Mouse (Mus musculus): ENCODE measurements around the gene Olfr203. TPM values are rescaled to one million over a fixed set of nuclear protein-coding genes. Genes with fewer than 3 reads are reported as not detected.
"Not testable (repeated sequence)": the region's sequence is repeated elsewhere in the genome, so short reads cannot be mapped to it uniquely, and the experiment has no call there.

Gene Olfr203
- polyA plus RNA-seq, 1 experiment, result not detected

- no peak within 1 kb of the TSS for H3K4me3 ChIP-seq (ENCODE audit: control insufficient read depth, insufficient read depth, low read length)
Measured at GRCm38 (mm10) chr16:59318148-59318547, 19.5 kb downstream of the Olfr203 start, which contains the start of gene Olfr204. Gene Olfr204 (minus strand): TSS chr16:59318248.

GRCm38 (mm10) chr16:59323262-59323661, 24.6 kb downstream of the Olfr203 start:
- H3K27ac ChIP-seq (ENCODE audit: control insufficient read depth, insufficient read depth, low read length); H3K4me1 ChIP-seq (replicated peaks; ENCODE audit: control insufficient read depth, insufficient read depth, low read length); H3K4me3 ChIP-seq (ENCODE audit: control insufficient read depth, insufficient read depth, low read length); DNase-seq; H3K36me3 ChIP-seq (ENCODE audit: control insufficient read depth, insufficient read depth, low read length); H3K27me3 ChIP-seq (ENCODE audit: control insufficient read depth, insufficient read depth, low read length): not testable (repeated sequence)
- 39% methylated on average over 1 of the region's 1 CpGs for WGBS

More at GRCm38 (mm10) chr16:59318148-59318547, 19.5 kb downstream of the Olfr203 start, which contains the start of gene Olfr204:
- Histone ChIP-seq H3K27me3 (ENCODE audit: control insufficient read depth, insufficient read depth, low read length) (no peaks in the 10 kb centered on the region), H3K36me3 (ENCODE audit: control insufficient read depth, insufficient read depth, low read length) (no peaks in the 10 kb centered on the region), H3K27ac (ENCODE audit: control insufficient read depth, insufficient read depth, low read length) (no peak within 1 kb of the TSS), H3K4me1 (replicated peaks; ENCODE audit: control insufficient read depth, insufficient read depth, low read length) (no peaks in the 10 kb centered on the region)
- no peak for DNase-seq
- no peak for TF ChIP-seq POLR2A (IDR thresholded peaks at IDR 0.05; ENCODE audit: control insufficient read depth, extremely low read depth, insufficient read depth, low read length, poor library complexity)
- no peak for TF ChIP-seq CTCF (IDR thresholded peaks at IDR 0.05; ENCODE audit: borderline replicate concordance, control insufficient read depth, extremely low read depth, insufficient read depth, low read length, poor library complexity)

- no peak within 1 kb of the TSS for H3K4me3 ChIP-seq (ENCODE audit: control insufficient read depth, insufficient read depth, low read length)
- DNase-seq, result no peak
- no peak within 1 kb of the TSS for H3K27ac ChIP-seq (ENCODE audit: control insufficient read depth, insufficient read depth, low read length)
- no peaks in the 10 kb centered on the region for H3K36me3 ChIP-seq (ENCODE audit: control insufficient read depth, insufficient read depth, low read length)
- H3K4me1 ChIP-seq (replicated peaks; ENCODE audit: control insufficient read depth, insufficient read depth, low read length), result no peaks in the 10 kb centered on the region
- H3K27me3 ChIP-seq (ENCODE audit: control insufficient read depth, insufficient read depth, low read length), result no peaks in the 10 kb centered on the region
- TF ChIP-seq POLR2A (IDR thresholded peaks at IDR 0.05; ENCODE audit: control insufficient read depth, extremely low read depth, insufficient read depth, low read length, poor library complexity) (no peak), CTCF (IDR thresholded peaks at IDR 0.05; ENCODE audit: borderline replicate concordance, control insufficient read depth, extremely low read depth, insufficient read depth, low read length, poor library complexity) (no peak)
Measured at GRCm38 (mm10) chr16:59331038-59331437, 32.4 kb downstream of the Olfr203 start, which contains the start of gene Olfr205. Gene Olfr205 (minus strand): TSS chr16:59331138.

GRCm38 (mm10) chr16:59349146-59349545, 50.5 kb downstream of the Olfr203 start, which contains the start of gene Olfr206:
Gene Olfr206 (minus strand): TSS chr16:59349246.
- WGBS, result 96% methylated on average over 1 of the region's 1 CpGs
- no peak within 1 kb of the TSS for H3K27ac ChIP-seq (ENCODE audit: control insufficient read depth, insufficient read depth, low read length)
- no peak for DNase-seq
- no peaks in the 10 kb centered on the region for H3K27me3 ChIP-seq (ENCODE audit: control insufficient read depth, insufficient read depth, low read length)
- H3K36me3 ChIP-seq (ENCODE audit: control insufficient read depth, insufficient read depth, low read length), result no peaks in the 10 kb centered on the region
- H3K4me3 ChIP-seq (ENCODE audit: control insufficient read depth, insufficient read depth, low read length), result no peak within 1 kb of the TSS
- H3K4me1 ChIP-seq (replicated peaks; ENCODE audit: control insufficient read depth, insufficient read depth, low read length), result no peaks in the 10 kb centered on the region
- TF ChIP-seq CTCF (IDR thresholded peaks at IDR 0.05; ENCODE audit: borderline replicate concordance, control insufficient read depth, extremely low read depth, insufficient read depth, low read length, poor library complexity) (no peak), POLR2A (IDR thresholded peaks at IDR 0.05; ENCODE audit: control insufficient read depth, extremely low read depth, insufficient read depth, low read length, poor library complexity) (no peak)

Other genes with a start within 250 kb of the Olfr203 start
- gene Olfr190, start 220.9 kb upstream of the Olfr203 start, polyA plus RNA-seq (2012; rRNA removed), result not detected in 2 replicates
- gene Olfr191, start 209.1 kb upstream of the Olfr203 start, polyA plus RNA-seq (2012; rRNA removed), result not detected in 2 replicates
- not detected in 2 replicates for gene Olfr193, start 187.0 kb upstream of the Olfr203 start, polyA plus RNA-seq (2012; rRNA removed)
- gene Olfr194, start 177.8 kb upstream of the Olfr203 start, polyA plus RNA-seq (2012; rRNA removed), result not detected in 2 replicates
- not detected in 2 replicates for gene Olfr195, start 151.8 kb upstream of the Olfr203 start, polyA plus RNA-seq (2012; rRNA removed)
- gene Olfr196, start 128.4 kb upstream of the Olfr203 start, polyA plus RNA-seq (2012; rRNA removed), result not detected in 2 replicates
- not detected in 2 replicates for gene Olfr198, start 95.3 kb upstream of the Olfr203 start, polyA plus RNA-seq (2012; rRNA removed)
- gene Olfr199, start 79.1 kb upstream of the Olfr203 start, polyA plus RNA-seq (2012; rRNA removed), result not detected in 2 replicates
- not detected in 2 replicates for gene Olfr201, start 26.2 kb upstream of the Olfr203 start, polyA plus RNA-seq (2012; rRNA removed)
- not detected in 2 replicates for gene Olfr202, start 12.1 kb upstream of the Olfr203 start, polyA plus RNA-seq (2012; rRNA removed)
- not detected in 2 replicates for gene Olfr204, start 19.4 kb downstream of the Olfr203 start, polyA plus RNA-seq (2012; rRNA removed)
- gene Olfr205, start 32.3 kb downstream of the Olfr203 start, polyA plus RNA-seq (2012; rRNA removed), result not detected in 2 replicates
- gene Olfr206, start 50.4 kb downstream of the Olfr203 start, polyA plus RNA-seq (2012; rRNA removed), result not detected in 2 replicates
- gene Olfr209, start 65.1 kb downstream of the Olfr203 start, polyA plus RNA-seq (2012; rRNA removed), result not detected in 2 replicates
- 0.03 TPM in 1 of 2 replicates, not detected in the other for gene Gabrr3, start 108.5 kb downstream of the Olfr203 start, polyA plus RNA-seq (2012; rRNA removed)
- gene Riox2, start 172.9 kb downstream of the Olfr203 start, polyA plus RNA-seq (2012; rRNA removed), result 8.3 and 8.9 TPM in 2 replicates

Data from thymus, adult 2 months (tissue).